In genomic region chr5:24239006-24239405, GRCm38 (mm10) we compare ENCODE assay signal across 24 mouse cellular contexts.
"Had no signal": no experiment of that assay in that cellular context is flagged by ENCODE, and none has a peak within 500 bp of the region (broad histone marks: within the 10 kb centered on the region; RNA-seq: fewer than 3 reads in every experiment).

No protein-coding gene starts in this region.

- H3K4me2 ChIP-seq: heart, embryonic 12.5 days; hindbrain, embryonic 12.5 days; hindbrain, embryonic 14.5 days; intestine, embryonic 15.5 days; limb, embryonic 13.5 days; limb, embryonic 15.5 days; liver, embryonic 12.5 days had no signal

- H3K4me1 ChIP-seq: heart, embryonic 12.5 days; hindbrain, embryonic 10.5 days; hindbrain, embryonic 12.5 days; intestine, embryonic 15.5 days; limb, embryonic 13.5 days; limb, embryonic 15.5 days; liver, embryonic 12.5 days had no signal

- H3K27me3 ChIP-seq: heart, embryonic 12.5 days; hindbrain, embryonic 12.5 days; intestine, embryonic 15.5 days; limb, embryonic 13.5 days; limb, embryonic 15.5 days; liver, embryonic 12.5 days had no signal

- DNase-seq: gastrocnemius, adult 2 months; gastrocnemius, postnatal 10 days; gastrocnemius, postnatal 25 days; heart, adult 2 months; heart, postnatal 10 days; heart, postnatal 4 days; kidney, adult 18-20 months; kidney, adult 8-10 months; kidney, postnatal 10 days; kidney, postnatal 25 days; left cerebral cortex, postnatal 4 days had no signal

- ATAC-seq: hindbrain, embryonic 16.5 days; inflammation-experienced regulatory T-cells, adult 6 months; intestine, embryonic 15.5 days; intestine, postnatal 0 days; liver, embryonic 12.5 days had no signal

- H3K9me3 ChIP-seq: heart, embryonic 12.5 days; hindbrain, embryonic 10.5 days; hindbrain, embryonic 12.5 days; intestine, embryonic 15.5 days; limb, embryonic 13.5 days; limb, embryonic 15.5 days; liver, embryonic 12.5 days had no signal

- H3K27ac ChIP-seq: gastrocnemius, adult 2 months; heart, adult 2 months; hindbrain, embryonic 10.5 days; hindbrain, embryonic 12.5 days; hindbrain, embryonic 14.5 days; intestine, embryonic 15.5 days; left cerebral cortex, adult 2 months; limb, embryonic 13.5 days; limb, embryonic 15.5 days; liver, embryonic 12.5 days; liver, embryonic 14.5 days had no signal

- H3K36me3 ChIP-seq: heart, embryonic 12.5 days; hindbrain, embryonic 10.5 days; hindbrain, embryonic 12.5 days; intestine, embryonic 15.5 days; limb, embryonic 13.5 days; limb, embryonic 15.5 days; liver, embryonic 12.5 days had no signal

- H3K4me3 ChIP-seq: gastrocnemius, adult 2 months; heart, adult 2 months; heart, embryonic 12.5 days; hindbrain, embryonic 10.5 days; hindbrain, embryonic 12.5 days; intestine, embryonic 15.5 days; left cerebral cortex, adult 2 months; limb, embryonic 13.5 days; limb, embryonic 15.5 days; liver, embryonic 12.5 days had no signal

- H3K9ac ChIP-seq: heart, embryonic 12.5 days; hindbrain, embryonic 12.5 days; hindbrain, embryonic 14.5 days; intestine, embryonic 15.5 days; limb, embryonic 13.5 days; limb, embryonic 15.5 days; liver, embryonic 12.5 days; liver, embryonic 14.5 days had no signal
